Mouse (Mus musculus) frontal cortex, postnatal 10 days (tissue): ENCODE data around the gene Nufip1.

Experiments
- DNase-seq, 2 experiments: peaks; one replicate each; pipeline ENCODE4 v3.0.0; 2022; ENCODE audit warnings: low spot score in 2 of 2, mixed read lengths in 1 of 2

Nufip1 gene

GRCm38 (mm10) chr14:76110396-76111221 lies at the start of gene Nufip1, which contains the start of gene Gpalpp1:
Nufip1 (plus strand) TSS chr14:76110891.
Gpalpp1 (minus strand) TSS chr14:76110760.
- DNase-seq = peak; percentile 87 to 89

- no peak for DNase-seq
These were observed 43.5 kb upstream of the Nufip1 start for GRCm38 (mm10) chr14:76067237-76067636.

GRCm38 (mm10) chr14:76068296-76068695 lies 42.4 kb upstream of the Nufip1 start:
- no peak for DNase-seq

- DNase-seq = no peak
These were observed 41.4 kb upstream of the Nufip1 start for GRCm38 (mm10) chr14:76069296-76069695.

- DNase-seq = no peak
These were observed 38.1 kb upstream of the Nufip1 start for GRCm38 (mm10) chr14:76072626-76073025.

GRCm38 (mm10) chr14:76074206-76074605 lies 36.5 kb upstream of the Nufip1 start:
- DNase-seq = no peak

- no peak for DNase-seq
These were observed 35.0 kb upstream of the Nufip1 start for GRCm38 (mm10) chr14:76075721-76076120.

GRCm38 (mm10) chr14:76076602-76077001 lies 34.1 kb upstream of the Nufip1 start:
- DNase-seq = peak in 1 of 2 experiments; percentile 24

- peak; percentile 39 to 59 for DNase-seq
These were observed 33.6 kb upstream of the Nufip1 start for GRCm38 (mm10) chr14:76077088-76077491.

- no peak for DNase-seq
These were observed 29.2 kb upstream of the Nufip1 start for GRCm38 (mm10) chr14:76081451-76081850.

GRCm38 (mm10) chr14:76082086-76082636 lies 28.5 kb upstream of the Nufip1 start:
- DNase-seq = no peak

- no peak for DNase-seq
These were observed 26.5 kb upstream of the Nufip1 start for GRCm38 (mm10) chr14:76084188-76084587.

GRCm38 (mm10) chr14:76097244-76097643 lies 13.4 kb upstream of the Nufip1 start:
- no peak for DNase-seq

- DNase-seq = no peak
These were observed 12.9 kb upstream of the Nufip1 start for GRCm38 (mm10) chr14:76097815-76098214.

GRCm38 (mm10) chr14:76099543-76099942 lies 11.1 kb upstream of the Nufip1 start:
- no peak for DNase-seq

GRCm38 (mm10) chr14:76115744-76116143 lies 5.1 kb downstream of the Nufip1 start:
- no peak for DNase-seq

- no peak for DNase-seq
These were observed 8.3 kb downstream of the Nufip1 start for GRCm38 (mm10) chr14:76118963-76119362.

GRCm38 (mm10) chr14:76120472-76120871 lies 9.8 kb downstream of the Nufip1 start:
- DNase-seq = no peak

GRCm38 (mm10) chr14:76121901-76122662 lies 11.4 kb downstream of the Nufip1 start:
- peak in 1 of 2 experiments; percentile 30 for DNase-seq

- DNase-seq = no peak
These were observed 12.0 kb downstream of the Nufip1 start for GRCm38 (mm10) chr14:76122663-76123058.

- no peak for DNase-seq
These were observed 16.6 kb downstream of the Nufip1 start for GRCm38 (mm10) chr14:76127311-76127710.

- DNase-seq = no peak
These were observed 17.5 kb downstream of the Nufip1 start for GRCm38 (mm10) chr14:76128174-76128573.
